Mouse (Mus musculus): ENCODE measurements around the gene Cdon.

The Cdon gene

DNA sequence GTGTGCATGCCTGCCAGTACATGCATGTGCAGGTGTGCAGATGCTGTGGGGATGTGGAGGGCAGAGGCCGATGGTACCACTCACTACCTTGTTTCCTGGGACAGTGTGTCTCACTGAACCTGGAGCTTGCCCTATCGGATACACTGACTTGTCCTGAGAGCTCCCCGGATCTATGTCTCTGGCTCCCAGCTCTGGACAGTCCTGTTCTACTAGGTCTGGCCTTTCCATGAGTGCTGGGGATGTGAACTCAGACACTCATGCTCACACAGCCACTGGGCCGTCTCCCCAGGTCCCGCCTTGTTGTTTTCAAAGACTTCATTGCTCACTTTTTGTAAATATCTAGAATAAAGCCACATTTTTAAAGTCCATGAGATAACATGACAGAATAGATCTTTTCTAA lies 120.1 kb downstream of the Cdon start:
- DNase-seq (ENCODE audit: low read depth, low spot score), result no peak

- DNase-seq (ENCODE audit: low read depth, low spot score), result peak; percentile 90
Measured at GRCm38 (mm10) chr9:35541488-35541887, 120.6 kb downstream of the Cdon start.

DNA sequence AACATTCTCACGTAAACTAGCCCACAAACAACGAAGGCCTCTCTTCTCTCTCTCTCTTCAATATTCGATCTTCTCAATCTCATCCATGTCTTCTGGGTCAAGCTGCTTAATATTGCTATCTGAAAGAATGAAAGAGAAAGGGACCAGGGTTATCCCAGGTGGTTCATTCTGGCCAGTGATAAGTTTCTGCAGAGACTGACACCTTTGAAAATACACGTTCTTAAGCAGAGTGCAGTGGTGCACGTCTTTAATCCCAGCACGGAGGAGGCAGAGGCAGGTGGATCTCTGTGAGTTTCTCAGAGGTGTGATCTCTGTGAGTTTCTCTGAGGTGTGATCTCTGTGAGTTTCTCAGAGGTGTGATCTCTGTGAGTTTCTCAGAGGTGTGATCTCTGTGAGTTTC lies 121.0 kb downstream of the Cdon start:
- no peak for DNase-seq (ENCODE audit: low read depth, low spot score)

- no peak for DNase-seq (ENCODE audit: low read depth, low spot score)
Measured at GRCm38 (mm10) chr9:35543099-35543860, 122.4 kb downstream of the Cdon start.

DNA sequence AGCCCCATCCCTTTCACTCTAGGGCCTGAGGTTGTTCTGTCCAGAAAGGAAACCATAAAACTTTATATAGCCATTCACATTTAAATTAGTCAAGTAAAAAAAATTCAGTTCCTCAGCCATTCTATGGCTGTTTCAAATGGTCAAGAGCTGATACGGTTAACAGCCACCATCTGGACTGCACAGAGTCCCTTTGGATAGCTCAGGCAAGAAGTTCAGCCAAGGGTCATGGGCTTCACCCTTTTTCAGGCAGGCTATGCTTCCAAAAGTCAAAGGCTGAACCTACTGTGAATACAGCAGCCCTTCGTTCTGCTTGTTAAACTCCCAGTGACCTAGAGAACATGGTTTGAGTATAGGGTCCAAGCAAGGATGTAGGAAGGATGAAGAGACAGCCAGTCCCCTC lies 123.7 kb downstream of the Cdon start:
- DNase-seq (ENCODE audit: low read depth, low spot score), result no peak

GRCm38 (mm10) chr9:35545704-35546103 lies 124.8 kb downstream of the Cdon start:
- no peak for DNase-seq (ENCODE audit: low read depth, low spot score)

DNA sequence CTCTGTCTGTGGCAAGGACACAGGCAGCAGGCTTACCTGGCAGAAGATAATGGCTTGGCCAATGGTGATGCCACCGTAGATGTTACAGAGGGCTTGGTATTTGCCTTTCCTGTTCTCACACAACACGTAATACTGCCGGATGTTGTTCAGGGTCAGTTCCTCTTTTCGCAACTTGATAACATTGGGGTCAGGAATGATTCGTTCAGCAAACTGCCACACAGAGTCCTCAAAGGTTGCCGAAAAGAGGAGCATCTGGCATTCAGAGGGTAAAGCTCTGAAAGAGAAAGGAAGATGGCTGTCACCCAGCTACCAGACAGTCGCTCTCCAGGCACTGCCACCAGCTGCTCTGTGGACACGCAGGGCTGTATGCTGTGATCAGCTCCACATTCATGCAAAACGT lies 125.8 kb downstream of the Cdon start:
- DNase-seq (ENCODE audit: low read depth, low spot score), result no peak

- DNase-seq (ENCODE audit: low read depth, low spot score), result no peak
Measured at GRCm38 (mm10) chr9:35548455-35548854, 127.5 kb downstream of the Cdon start.

DNA sequence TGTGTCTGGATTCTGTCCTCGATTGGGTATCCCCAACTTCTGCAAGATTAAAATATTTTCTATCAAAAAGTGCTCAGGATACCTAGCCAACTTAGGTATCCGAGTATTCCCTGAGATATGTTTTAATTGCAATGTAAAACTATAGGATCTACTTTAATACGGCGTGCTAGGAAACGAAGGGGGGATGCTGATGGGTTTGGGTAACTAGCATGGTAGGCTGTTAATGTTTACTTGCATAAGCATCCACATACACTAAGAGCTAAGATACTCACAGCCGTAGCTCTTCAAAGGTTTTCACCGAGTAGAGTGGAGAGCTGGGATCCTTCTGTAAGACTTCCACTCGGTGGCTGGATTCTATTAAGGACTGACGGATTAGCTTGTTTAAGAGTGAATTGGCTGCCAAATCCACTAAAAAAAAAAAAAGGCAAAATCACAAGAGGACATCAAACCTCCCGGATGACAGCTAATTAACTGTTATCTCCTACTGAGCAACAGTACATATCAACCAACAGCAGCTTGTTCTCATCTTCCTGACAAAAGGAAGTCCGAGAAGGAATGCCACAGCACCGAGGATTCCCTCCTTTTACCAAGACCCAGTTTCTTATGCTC lies 135.7 kb downstream of the Cdon start:
- no peak for DNase-seq (ENCODE audit: low read depth, low spot score)

Data from 3T3-L1 (cell line).